Mouse (Mus musculus) frontal cortex, postnatal 10 days (tissue): ENCODE measurements around the gene Inpp4b.

Experiments used
- DNase-seq, 2 experiments: peaks; one replicate each; pipeline ENCODE4 v3.0.0; 2022; ENCODE audit warnings: low spot score in 2 of 2, mixed read lengths in 1 of 2

Gene Inpp4b

GRCm38 (mm10) chr8:81578951-81579350 lies 236.6 kb downstream of the Inpp4b start:
- no peak for DNase-seq

- no peak for DNase-seq
Measured at GRCm38 (mm10) chr8:81581817-81582437, 239.6 kb downstream of the Inpp4b start.

GRCm38 (mm10) chr8:81582906-81583305 lies 240.6 kb downstream of the Inpp4b start:
- DNase-seq, result no peak

- DNase-seq, result no peak
Measured at GRCm38 (mm10) chr8:81586783-81587182, 244.4 kb downstream of the Inpp4b start.

DNA sequence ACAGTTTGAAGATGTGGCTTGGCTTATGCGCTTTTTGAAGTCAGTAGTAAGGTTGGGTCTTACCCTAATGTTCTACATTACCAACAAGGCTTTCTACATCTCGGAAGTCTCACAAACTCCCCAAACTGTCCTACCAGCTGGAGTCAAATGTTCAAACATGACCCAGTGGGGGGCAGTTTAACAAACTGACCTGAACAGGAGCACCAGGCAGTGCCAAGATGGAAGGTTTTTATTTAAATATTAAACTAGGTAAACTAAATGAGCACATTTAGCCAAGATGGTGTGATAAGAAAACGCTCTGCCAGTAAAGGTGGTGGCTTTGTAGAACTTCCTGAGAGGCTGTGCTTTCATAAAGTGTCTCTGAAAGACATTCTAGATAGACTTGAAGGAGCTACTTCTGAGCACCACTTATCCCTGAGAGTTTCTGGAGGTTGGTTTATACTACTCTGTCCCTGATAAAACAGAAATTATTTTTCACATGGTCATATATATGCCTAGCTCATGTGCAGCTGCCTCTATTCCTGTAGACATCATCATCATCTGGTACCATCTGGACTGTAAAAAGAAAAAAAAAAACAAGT lies 251.9 kb downstream of the Inpp4b start:
- DNase-seq, result no peak

DNA sequence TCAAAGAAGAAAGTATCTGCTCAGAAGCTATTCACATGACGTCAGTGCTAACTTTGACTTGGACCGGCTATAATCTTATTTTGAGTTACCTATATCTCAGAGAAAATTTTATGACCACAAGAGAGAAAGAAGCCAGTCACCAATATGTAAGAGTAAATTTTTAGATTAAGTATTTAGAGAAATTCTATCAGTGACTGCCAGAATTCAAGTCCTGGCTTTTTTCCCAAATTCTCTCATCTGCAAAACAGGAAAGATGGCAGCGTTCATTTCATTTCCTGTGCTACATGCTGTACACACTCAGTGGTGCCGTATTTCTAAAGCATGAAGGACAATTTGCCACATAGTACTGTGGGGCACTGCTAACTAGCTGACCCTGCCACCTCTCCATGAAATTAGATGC lies 256.9 kb downstream of the Inpp4b start:
- DNase-seq, result no peak

DNA sequence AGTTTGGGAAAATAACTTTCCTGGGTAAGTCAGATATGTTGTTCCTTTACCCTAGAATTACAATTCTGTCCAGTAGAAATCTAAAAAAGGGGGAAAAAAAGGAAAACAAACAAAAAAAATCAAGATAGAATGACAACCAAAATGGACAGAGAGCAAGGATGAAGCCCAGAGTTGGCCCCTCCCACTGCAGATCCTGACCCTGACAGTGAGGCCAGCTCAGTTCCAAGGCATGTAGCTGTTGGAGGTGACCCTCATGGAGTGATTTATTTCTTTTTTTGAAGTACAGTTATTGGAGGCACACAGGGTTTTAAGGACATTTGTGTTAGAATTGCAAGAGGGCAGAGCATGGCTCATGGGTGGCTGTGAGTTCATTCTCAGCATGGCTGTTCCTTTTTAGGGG lies 258.8 kb downstream of the Inpp4b start:
- no peak for DNase-seq

DNA sequence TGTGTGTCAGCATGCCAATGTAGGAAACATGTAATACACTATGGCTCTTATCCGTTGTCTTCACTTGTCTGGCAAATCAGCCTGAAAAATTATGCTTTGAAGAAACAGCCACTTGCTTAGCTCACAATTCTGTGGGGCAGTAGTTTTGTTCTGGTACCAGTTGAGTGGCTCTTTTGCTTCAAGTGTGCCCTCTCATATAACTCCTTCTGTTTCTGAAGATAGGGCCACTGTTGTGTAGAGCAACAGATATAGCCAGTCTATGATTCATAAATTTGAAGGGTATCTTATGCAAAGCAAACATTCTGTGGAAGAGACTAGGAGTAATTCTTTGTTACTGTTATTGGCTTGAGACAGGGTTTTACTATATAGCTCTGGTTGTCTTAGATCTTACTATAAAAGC lies 265.7 kb downstream of the Inpp4b start:
- no peak for DNase-seq

DNA sequence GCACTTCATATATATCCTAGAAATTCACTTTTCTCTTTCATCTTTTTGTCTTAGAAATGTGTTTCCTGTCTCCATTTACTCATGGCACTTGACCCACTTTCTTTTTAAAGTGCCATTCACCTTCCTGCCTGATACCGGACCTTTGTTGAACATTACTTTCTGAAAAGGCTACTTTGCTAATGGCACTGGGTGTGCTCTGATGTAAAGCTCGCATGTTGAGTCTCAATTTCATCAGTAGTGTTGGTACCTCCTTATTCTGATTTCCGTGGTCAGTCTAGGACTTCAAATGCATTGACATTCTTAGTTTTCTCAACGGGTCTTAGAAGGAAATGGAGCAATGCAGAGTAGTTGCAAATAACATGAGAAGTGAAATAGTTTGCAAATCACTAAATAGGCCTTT lies 266.7 kb downstream of the Inpp4b start:
- no peak for DNase-seq

- DNase-seq, result no peak
Measured at GRCm38 (mm10) chr8:81612611-81613010, 270.3 kb downstream of the Inpp4b start.

DNA sequence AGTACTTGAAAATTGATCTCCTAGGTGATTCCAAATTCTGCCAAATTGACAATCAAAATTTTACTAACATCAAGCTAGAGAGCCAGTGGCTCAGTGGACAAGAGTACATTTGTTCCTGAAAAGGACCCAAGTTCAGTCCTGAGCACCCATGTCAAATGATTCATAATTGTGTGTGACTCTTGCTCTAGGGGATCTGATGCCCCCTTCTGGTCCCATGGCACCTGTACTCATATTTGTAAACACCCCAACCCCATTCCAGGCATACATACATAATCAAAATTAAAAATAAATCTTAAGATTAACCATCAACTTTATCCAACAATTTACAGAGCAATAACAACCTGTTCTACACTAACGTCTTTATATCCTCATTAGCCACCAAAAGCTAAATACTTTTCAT lies 271.8 kb downstream of the Inpp4b start:
- no peak for DNase-seq

DNA sequence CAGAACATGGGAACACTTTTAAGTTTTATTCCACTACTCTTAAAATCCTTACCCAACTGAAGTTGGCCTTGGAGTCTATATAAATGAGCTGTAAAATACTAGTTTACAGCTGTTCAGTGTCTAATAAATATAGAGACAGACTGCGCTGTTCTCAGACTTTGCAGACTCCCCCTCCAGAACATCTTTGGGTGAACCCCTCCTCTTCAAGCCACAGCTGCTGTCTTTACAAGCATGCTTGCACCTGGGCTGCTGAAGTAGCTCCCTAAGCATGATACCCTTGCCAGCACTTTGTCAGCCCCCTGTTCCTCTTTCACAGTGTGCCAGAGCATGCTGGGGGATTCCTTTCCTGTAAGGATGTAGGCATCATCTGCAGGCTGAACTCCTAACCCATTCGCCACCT lies 272.2 kb downstream of the Inpp4b start:
- no peak for DNase-seq

GRCm38 (mm10) chr8:81615552-81615951 lies 273.2 kb downstream of the Inpp4b start:
- no peak for DNase-seq

DNA sequence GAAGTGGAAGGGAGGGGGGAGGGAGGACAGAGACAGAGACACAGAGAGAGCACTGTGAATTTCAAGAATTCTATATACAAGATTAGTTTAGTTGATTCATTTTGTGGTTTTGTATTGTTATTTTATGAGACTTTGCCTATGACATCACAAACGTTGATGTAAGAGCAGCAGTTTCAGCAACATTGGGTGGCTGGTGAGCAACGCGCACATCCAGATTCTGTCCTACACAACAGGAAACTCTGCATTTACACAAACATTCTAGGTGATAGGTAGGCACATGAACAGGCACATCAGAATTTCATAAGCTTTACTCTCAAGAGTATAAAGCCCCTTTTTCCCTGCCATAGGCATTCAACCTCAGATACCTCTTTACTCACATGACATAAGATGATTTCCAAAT lies 276.6 kb downstream of the Inpp4b start:
- DNase-seq, result no peak

GRCm38 (mm10) chr8:81635015-81635414 lies 292.7 kb downstream of the Inpp4b start:
- DNase-seq, result no peak

GRCm38 (mm10) chr8:81635912-81636583 lies 293.7 kb downstream of the Inpp4b start:
- no peak for DNase-seq

- DNase-seq, result no peak
Measured at GRCm38 (mm10) chr8:81638478-81638877, 296.1 kb downstream of the Inpp4b start.

DNA sequence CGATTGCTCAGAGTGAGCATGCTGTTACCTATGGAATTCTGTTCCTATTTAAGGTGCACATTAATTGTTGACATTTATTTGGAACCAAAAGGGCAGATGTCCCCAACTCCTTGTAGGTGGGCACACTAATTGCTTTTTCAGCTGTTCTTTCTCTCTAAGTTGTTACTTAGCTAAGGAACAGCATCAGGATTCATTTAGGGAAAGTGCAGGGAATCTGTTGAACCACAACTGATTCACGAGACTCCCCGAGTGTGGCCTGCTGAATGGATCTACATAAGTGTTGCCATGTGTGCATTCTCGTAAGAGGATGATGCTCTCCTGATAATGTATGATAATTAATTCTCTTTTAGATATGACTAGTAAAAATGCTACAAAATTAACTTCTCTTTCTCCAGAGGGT lies 297.5 kb downstream of the Inpp4b start:
- no peak for DNase-seq

DNA sequence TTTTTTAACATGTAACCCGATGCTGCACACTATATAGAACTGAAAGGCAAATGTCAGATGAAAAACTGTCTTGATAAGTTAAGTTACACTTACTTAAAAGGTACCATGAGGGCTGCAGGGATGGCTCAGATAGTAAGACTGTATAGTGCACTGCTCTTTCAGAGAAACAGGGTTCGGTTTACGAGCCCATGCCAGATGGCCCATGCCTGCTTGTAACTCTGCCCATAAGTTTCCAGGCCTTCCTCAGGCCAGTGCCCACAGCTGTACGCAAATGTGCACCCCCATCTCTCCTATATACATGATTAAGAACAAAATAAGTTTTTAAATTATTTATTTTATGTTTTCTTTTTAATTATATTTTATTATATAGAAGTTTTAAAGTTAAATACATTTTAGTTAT lies 300.7 kb downstream of the Inpp4b start:
- DNase-seq, result no peak

DNA sequence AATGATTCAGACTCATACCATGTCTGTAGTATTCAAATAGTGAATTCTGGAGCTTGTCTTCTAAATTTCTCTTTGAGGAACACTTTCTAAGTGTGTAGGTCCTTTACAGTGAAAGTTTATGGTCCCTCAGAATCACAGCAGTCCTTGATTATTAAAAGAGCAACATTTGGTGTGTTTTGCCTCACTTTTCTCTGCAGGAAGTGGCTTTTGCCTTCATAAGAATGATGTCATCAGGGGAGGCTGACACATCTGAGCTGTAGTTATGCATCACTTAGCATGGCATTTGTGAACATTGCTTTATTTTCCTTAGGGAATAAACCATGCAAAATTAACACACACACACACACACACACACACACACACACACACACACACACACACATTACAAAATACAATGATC lies 349.8 kb downstream of the Inpp4b start:
- DNase-seq, result no peak

DNA sequence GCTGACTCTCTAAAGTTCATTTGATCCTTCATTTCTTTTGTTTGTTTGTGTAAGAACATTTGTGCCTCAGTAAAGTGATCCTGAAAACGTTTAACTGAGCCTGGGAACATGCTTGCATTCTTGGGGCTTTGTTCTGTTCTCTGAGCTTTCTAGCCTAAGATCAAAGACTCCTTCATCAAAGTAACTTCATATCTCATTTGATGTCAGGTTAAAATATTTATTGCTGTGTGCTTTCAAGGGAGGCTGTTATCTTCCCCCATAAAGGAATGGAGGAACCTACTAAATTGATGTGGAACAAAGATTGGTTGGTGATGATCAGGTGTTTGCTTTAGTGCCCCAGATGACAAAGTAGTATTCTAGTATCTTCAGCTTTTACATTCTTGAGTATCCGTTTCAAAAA lies 352.5 kb downstream of the Inpp4b start:
- DNase-seq, result no peak

- no peak for DNase-seq
Measured at GRCm38 (mm10) chr8:81702038-81702437, 359.7 kb downstream of the Inpp4b start.

- no peak for DNase-seq
Measured at GRCm38 (mm10) chr8:81703571-81704365, 361.4 kb downstream of the Inpp4b start.
